Mouse (Mus musculus) mouse embryonic stem cell (cell line): Measurements from ENCODE around the gene Zcchc3.

Experiments used
- in situ Hi-C, 2 experiments: fragments of 300-500 bp; cut with MboI; formaldehyde crosslinking; loops; 1 replicate in 1 of 2; 3 replicates in 1 of 2; pipeline ENCODE4 v1.14.3; 2019 to 2020; ENCODE audit warnings: low sequenced_read_pairs in 2 of 2, low pct_unique_long_range_greater_than_20kb in 1 of 2, mixed read lengths in 1 of 2; ENCODE audit not compliant: unreplicated experiment in 1 of 2

The Zcchc3 gene

DNA sequence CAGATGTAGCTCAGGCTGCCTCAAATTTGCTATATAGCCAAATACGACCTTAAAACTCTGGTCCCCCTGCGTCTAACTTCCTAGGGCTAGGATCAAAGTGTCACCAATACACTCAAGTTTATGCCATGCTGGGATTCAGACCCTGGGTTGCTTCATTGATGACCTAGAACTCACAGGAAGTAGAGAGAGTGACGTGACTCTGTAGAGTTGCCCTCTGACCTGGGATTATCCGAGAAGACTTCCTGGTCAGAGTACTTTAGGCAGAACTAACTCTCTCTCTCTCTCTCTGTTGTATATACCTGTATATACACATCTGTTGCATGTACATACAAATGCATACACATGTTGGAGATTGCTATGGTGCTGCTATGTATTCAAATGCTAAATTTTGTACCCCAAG, 42.2 kb downstream of the Zcchc3 start:
- in situ Hi-C loops = no loop called here

DNA sequence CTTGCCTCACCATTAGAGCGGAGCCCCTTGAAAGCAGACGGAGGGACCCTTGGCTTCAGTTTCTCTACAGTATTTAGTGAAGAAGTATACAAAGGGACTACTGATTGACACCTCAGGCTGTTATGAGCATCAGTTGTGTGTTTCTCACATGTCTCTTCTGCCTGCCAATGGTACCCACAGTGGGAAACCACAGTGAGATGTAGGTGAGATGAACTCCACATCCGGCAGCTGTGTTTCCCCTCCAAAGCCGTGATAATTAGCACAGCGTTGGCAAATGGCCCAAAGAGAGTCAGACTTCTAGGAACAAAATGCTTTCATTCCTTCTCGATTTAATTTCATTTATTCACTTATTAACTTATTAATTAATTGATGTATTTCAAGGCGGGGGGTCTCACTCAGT, 42.7 kb downstream of the Zcchc3 start:
- in situ Hi-C loops = no loop called here

DNA sequence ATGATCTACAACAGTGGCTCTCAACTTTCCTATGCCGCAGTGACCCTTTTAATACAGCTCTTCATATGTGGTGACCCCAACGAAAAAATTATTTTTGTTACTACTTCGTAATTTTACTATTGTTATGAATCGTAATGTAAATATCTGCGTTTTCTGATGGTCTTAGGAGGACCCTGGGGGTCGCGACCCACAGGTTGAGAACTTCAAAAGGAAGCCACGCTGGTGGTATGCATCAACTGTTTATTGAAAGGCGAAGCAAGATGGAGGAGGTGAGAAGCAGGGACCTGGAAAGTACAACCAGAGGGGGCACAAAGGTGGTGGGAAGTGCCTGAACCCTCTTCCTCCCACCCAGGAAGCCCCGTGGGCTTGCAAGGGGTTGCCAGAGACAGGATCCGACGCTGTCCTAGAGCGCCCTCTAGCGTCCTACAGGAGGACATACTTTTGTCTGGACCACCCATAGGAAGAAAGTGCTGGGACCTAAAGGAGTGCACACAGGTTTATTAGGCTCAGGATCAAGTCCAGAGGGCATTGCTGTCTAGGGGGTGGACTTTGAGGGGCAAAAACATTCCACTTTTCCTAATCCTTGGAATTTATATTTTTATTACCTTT, 46.2 kb downstream of the Zcchc3 start:
- in situ Hi-C loops = loop anchor here in 1 of 2 experiments (10.0 kb wide), 1 partner anchor 264 kb away; the partner anchor contains the start of gene Srxn1

- in situ Hi-C loops = loop anchor here in 1 of 2 experiments (10.0 kb wide), 1 partner anchor 263 kb away; the partner anchor contains the start of gene Srxn1
Observed at GRCm38 (mm10) chr2:152367917-152368316, 46.9 kb downstream of the Zcchc3 start.

DNA sequence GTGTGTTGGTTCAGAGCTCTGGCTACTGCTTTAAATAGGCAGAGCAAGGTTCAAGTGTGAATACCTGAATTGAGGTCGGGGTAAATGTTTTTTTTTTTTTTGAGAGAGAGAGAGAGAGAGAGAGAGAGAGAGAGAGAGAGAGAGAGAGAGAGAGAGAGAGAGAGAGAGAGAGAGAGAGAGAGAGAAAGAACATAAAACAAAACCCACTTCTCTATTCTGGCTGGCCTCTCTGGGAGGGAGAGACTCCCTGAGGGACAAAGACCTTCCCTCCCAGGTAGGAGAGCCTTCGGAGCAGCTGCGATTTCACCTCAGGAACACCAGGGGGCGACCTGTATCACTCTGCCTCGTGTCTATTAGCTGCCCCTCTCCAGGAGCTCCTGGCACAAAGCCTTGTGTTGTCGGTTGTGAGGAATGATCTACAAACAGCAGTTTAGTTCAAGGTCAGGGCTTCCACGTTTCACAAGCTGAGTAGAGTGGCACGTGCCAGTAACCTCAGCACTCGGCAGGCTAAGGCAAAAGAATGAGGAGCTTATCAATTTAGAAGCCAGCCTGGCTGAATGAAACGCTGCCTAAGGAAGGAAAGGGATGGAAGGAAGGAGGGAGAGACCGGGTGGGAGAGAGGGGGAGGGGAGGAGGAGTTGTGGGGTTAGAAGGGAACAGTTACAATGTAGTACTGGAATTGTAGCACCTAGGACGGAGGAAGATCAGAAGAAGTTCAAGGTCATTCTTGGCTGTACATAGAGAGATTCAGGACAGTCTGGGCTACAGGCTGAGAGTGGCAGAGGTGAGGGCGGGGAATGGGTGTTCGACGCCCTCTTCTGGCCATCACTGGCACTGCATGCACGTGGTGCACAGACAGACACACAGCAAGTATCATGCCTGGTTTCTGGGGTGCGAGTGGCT, 51.3 kb downstream of the Zcchc3 start:
- in situ Hi-C loops = loop anchor here in 1 of 2 experiments (10.0 kb wide), 1 partner anchor 259 kb away; the partner anchor contains the start of gene Srxn1
